Mouse (Mus musculus) lung, adult 2 months (tissue): ENCODE results near the gene Hand1.

Source experiments
- CTCF ChIP-seq: fragments of 200-500 bp; IDR thresholded peaks from 2 replicates; pipeline ENCODE4 v1.5.1; 2011; ENCODE audit warnings: mild to moderate bottlenecking, low read length, control low read depth; ENCODE audit not compliant: insufficient read depth
- POLR2A ChIP-seq: fragments of 200-500 bp; IDR thresholded peaks from 2 replicates; pipeline ENCODE4 v1.6.1; 2011; ENCODE audit warnings: low read depth, mild to moderate bottlenecking, control low read depth, low read length, borderline replicate concordance; ENCODE audit errors: extremely low read depth

- TF ChIP-seq CTCF (no peak), POLR2A (no peak)
Observed at GRCm38 (mm10) chr11:57818189-57818588, 14.4 kb downstream of the Hand1 start.
